Mouse (Mus musculus): Measurements from ENCODE around the gene Axl.
"Not testable (repeated sequence)": the region's sequence is repeated elsewhere in the genome, so short reads cannot be mapped to it uniquely, and the experiment has no call there.

The Axl gene

GRCm38 (mm10) chr7:25793679-25794078, 5.2 kb upstream of the Axl start:
- DNase-seq (ENCODE audit: low spot score), result no peak

GRCm38 (mm10) chr7:25792966-25793365, 4.5 kb upstream of the Axl start:
- not testable (repeated sequence) for DNase-seq (ENCODE audit: low spot score)

DNA sequence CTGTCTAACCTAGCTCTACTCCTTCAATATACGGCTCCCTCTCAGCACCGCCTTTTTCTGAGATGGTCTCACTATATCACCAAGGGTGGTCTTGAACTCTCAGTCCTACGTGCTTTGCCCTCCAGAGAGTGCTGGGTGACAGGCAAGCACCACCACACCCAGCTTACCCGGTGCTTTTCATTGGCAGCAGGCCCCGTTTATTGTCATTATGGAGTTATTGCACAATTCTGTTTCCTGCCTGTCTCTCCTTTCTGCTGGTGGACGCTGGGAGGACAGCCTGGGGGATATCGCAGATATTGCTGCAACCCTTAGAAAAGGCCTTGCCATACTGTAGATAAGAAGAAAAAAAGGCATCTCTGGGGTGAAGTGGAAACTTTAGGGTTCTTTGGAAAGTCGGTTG, 2.1 kb upstream of the Axl start:
- no peak for DNase-seq (ENCODE audit: low spot score)

GRCm38 (mm10) chr7:25789129-25789440, 580 bp upstream of the Axl start:
- DNase-seq (ENCODE audit: low spot score), result no peak

GRCm38 (mm10) chr7:25787456-25788219, 867 bp downstream of the Axl start:
- no peak for DNase-seq (ENCODE audit: low spot score)

DNA sequence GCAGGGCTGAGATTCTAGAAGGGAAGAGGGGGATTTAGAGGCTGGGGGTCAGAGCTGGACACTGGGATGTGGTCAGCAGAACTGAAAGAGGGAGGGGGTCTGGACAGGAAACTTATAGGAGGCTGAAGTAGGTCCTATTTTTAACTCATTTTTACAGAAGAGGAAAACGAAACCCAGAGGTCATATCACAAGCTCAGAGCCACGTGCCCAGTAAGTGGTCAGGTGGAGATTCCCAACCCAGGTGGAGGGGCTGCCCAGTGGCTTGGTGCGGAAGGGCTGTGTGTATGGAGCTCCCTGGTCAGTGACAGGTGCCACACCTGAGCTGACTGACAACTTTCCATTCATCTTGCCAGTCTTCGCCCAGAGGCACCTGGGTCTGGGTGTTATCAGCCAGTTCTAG, 1.5 kb downstream of the Axl start:
- DNase-seq (ENCODE audit: low spot score), result no peak

DNA sequence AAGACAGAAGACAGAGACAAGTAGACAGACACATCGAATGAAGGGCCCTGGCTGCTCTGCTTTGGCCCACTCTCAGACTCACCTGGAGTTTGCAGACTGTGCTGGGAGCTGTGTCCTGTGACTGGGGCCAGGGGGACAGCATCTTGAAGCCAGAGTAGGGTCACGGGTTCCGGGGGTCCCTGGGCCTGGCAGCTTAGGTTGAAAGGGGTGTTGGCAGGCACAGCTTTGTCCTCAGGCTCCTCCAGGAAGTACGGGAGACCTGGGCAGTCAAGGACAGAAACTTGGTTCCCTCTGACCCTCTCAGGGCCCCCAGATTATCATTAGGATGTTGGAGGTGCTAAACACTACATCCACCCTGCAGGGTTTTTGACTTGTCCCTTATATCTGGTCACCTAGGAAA, 2.8 kb downstream of the Axl start:
- no peak for DNase-seq (ENCODE audit: low spot score)

- no peak for DNase-seq (ENCODE audit: low spot score)
Measured at GRCm38 (mm10) chr7:25784808-25785207, 3.7 kb downstream of the Axl start.

DNA sequence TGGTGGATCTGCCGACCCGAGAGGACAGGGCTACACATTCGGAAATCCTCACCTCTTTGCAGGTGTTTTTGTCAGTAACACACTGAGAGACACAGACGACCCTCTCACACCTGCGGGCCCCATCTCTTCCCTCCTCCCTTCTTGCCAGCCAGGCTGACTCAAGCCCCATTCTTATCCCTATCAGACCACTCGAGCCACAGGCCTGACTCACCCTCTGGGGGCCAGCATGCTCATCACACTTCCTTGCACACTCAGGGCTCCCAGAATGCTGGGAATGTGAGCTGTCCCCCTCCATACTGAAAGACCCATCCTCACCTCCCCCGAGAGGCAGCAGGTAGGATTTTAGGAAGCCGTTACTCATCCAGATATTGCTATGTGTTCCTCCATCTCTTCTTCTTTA, 4.8 kb downstream of the Axl start:
- no peak for DNase-seq (ENCODE audit: low spot score)

DNA sequence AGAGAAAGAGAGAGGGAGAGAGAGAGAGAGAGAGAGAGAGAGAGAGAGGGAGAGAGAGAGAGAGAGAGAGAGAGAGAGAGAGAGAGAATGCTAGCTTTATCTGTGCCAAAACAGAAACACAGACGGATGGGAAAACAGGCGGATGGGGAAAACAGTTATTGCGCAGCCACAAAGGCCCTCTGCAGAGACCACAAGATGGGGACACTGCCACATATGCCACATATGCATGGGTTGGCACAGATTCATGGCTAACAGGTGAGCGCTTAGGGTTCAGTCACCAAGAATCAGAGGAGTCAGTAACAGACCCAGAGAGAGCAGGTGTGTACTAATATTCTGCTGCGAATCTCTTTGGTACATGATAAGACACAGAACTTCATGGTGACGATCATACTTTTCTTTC, 5.8 kb downstream of the Axl start:
- DNase-seq (ENCODE audit: low spot score), result no peak

- DNase-seq (ENCODE audit: low spot score), result no peak
Measured at GRCm38 (mm10) chr7:25781937-25782610, 6.4 kb downstream of the Axl start.

GRCm38 (mm10) chr7:25781321-25781936, 7.1 kb downstream of the Axl start:
- DNase-seq (ENCODE audit: low spot score), result no peak

- DNase-seq (ENCODE audit: low spot score), result no peak
Measured at GRCm38 (mm10) chr7:25780753-25781152, 7.8 kb downstream of the Axl start.

DNA sequence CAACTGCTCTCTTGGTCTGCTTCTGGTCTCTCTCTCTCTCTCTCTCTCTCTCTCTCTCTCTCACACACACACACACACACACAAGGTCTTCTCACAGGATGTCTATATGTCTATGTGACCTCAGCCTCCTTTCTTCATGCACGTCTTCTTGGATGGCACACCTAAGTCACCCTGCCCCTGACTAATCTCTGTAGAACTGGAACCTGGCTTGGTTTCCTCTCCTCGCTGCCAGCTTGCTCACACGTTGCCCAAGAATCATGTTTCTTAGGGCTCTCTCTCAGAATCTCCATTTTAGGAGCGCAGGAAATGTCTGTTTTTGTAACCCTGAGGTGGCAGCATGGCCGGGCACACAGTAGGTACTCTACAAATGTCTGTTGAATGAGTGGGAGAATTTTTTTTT, 8.5 kb downstream of the Axl start:
- DNase-seq (ENCODE audit: low spot score), result no peak

DNA sequence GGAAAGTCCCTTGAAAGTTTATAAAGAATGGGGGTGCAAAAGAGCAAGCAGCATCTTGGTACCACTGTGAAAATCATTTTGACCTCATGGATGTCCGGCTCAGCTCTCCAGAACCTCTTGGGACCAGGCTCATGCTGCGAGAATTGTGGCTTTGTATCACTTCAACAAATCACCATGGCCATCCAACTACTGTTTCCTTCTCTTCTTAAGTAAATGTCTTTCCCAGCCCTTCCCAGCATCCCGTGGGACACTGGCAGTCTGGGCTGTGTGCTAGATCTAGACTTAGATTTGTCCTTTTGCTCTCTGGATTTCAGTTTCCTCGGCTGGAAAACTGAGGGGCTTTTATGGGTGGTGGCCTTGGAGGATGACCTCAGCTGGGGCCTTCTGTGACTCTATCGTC, 20.3 kb downstream of the Axl start:
- no peak for DNase-seq (ENCODE audit: low spot score)

GRCm38 (mm10) chr7:25766108-25766507, 22.4 kb downstream of the Axl start:
- DNase-seq (ENCODE audit: low spot score), result no peak

DNA sequence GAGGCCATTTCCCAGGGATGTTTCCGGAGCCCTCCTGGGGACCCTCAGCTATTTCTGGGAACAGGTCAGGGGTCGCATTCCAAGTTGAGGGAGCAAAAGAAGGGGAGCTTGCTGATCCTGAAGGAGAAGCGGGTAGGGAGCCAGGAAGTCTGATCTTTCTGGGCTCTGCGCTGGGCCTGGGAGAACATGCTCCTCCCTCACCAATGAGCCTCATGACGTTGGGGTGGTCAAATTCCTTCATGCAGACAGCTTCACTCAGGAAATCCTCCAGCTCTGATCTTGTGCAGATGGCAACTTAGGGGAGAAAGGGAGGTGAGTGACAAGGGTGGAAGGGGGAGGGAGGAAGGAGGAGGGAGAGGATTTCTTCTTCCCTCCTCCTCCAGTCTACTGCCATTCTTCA, 24.3 kb downstream of the Axl start:
- DNase-seq (ENCODE audit: low spot score), result no peak

DNA sequence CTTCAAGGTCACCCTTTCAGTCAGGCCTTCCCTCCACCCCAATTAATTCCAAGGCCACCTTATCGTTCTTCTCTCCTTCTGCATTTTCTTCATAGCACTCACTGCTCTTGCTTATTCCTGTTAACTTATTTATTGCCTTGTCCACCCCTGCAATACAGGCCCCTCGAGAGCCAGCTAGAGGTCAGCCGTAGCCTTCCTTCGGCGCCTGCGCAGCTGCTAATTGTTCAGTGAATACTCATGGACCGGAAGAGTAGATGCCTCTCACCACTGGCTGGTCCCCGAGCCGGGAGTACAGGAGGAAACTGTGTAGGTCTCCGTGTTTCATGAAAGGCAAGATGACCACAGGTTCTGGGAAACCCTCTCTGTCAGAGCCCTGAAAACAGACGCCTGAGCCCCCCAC, 24.8 kb downstream of the Axl start:
- no peak for DNase-seq (ENCODE audit: low spot score)

DNA sequence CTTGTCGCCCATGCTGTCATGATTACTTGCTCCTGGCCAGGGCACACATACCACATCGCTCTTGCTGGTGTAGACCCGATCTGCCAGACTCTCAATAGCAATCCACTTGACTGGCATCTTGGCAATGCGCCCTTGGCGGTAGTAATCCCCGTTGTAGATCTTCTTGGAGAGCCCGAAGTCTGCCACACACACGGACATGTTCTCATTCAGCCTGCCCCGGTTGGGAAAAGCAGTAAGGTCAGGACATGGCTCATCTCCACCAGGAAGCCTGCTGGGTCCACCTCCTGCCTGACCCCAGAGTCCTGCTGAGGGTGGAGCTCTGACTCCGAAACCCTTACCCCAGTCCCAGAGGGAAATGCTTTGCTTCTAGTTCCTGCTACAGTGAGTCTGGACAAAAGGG, 27.2 kb downstream of the Axl start:
- no peak for DNase-seq (ENCODE audit: low spot score)

DNA sequence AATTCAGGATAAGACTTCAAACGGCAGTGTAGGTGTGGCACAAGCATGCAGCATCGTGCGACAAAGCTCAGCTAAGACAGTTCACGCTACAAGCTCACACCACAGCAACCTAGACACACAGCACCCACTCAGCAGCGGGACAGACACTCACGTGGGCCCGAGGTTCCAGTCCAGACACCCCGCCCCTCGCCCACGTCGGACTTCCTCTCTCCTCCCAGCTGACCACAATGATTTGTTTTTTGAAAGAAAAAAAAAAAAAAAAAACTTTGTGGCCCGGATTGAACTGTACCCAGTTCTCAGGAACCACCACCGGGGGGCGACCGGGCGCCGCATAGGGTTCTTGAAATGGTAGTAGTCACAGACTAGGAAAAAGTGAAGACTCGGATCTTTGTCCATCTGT, 32.5 kb downstream of the Axl start:
- DNase-seq (ENCODE audit: low spot score), result peak; percentile 71

DNA sequence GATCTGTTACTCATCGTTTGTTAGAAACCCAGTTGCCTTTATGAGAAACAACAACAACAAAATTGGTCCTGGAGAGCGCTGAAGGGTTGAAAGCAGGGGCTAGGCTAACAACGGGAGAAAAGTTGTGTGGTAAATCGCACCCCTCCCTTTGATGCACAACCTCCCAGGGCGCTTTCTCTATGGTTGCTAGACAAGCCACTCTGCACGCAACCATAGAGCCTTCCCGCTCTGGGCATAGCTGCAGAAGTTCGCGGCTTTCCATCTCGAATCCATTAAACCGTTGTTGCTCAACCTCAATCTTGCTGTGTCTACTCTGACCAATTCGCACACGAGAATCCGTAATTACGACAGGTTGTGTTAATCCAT, 33.1 kb downstream of the Axl start:
- no peak for DNase-seq (ENCODE audit: low spot score)

DNA sequence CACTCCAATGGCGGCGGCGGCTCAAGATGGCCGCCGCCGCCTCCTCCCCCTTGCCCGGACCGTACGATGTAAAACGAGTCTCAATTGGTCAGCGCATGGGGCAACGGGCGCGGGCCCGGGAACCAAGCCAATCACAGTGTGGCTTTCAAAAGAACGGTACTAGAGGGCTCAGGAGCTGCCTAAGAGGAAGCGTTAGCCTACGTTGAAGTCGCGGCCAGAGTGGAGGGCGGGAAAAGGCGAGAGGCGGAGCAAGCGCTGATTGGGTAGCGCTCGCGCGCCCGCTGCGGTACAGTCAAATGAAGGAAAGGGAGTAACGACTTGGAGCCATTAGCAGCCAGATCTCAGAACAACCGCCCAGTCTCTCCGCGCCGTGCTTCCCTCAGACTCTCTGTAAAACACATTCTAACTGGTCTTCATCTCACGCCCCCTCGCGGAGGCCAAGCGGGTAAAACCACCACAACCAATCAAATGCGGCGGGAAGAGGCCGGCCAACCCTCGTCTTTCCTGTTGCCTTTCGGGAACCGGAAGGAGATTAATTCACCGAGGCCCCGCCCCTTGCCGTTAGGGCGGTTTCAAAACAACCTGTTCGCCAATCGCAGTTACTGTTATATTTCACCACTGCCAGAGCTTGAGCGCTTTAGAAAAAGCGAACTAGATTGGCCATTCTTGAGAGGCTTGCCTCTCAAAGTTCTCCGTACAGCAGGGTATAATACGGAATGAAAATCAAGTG, 33.6 kb downstream of the Axl start, which contains the start of gene Hnrnpul1:
Hnrnpul1 (minus strand) TSS at position 20 of the 730 bp plus-strand sequence.
- DNase-seq (ENCODE audit: low spot score), result peak; percentile 95

- peak; percentile 23 for DNase-seq (ENCODE audit: low spot score)
Measured at GRCm38 (mm10) chr7:25754439-25754737, 34.1 kb downstream of the Axl start.
